Mouse (Mus musculus): ENCODE measurements around the gene Tut7.

GRCm38 (mm10) chr13:59726139-59726867, 96.6 kb downstream of the Tut7 start:
- TF ChIP-seq CTCF (IDR thresholded peaks at IDR 0.05; ENCODE audit: low read depth) (no peak), EP300 (IDR thresholded peaks at IDR 0.05; ENCODE audit: low read depth) (no peak)

Measured in liver, postnatal 0 days (tissue).